Mouse (Mus musculus) urinary bladder, postnatal 10 days (tissue): ENCODE measurements around the gene Rptor.

Experiments used
- DNase-seq: peaks from one replicate; pipeline ENCODE4 v3.0.0; 2022; ENCODE audit warnings: low spot score

Gene Rptor

DNA sequence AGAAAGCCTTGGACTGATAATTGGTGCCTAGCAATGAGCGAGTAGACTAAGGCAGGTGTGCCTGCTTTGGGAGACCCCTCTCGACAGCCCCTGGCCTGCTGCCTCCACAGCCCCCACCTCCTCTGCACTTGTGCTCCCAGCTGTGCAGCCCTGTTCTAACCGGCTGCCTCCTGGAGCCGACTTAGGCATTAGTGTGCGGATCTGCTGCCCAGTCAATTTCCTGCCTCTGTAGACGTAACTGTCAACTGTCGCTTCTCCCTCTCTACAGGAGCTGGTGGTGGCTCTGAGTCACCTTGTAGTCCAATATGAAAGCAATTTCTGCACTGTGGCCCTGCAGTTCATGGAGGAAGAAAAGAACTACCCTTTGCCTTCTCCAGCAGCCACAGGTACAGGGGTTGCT, 253.3 kb downstream of the Rptor start:
- no peak for DNase-seq

DNA sequence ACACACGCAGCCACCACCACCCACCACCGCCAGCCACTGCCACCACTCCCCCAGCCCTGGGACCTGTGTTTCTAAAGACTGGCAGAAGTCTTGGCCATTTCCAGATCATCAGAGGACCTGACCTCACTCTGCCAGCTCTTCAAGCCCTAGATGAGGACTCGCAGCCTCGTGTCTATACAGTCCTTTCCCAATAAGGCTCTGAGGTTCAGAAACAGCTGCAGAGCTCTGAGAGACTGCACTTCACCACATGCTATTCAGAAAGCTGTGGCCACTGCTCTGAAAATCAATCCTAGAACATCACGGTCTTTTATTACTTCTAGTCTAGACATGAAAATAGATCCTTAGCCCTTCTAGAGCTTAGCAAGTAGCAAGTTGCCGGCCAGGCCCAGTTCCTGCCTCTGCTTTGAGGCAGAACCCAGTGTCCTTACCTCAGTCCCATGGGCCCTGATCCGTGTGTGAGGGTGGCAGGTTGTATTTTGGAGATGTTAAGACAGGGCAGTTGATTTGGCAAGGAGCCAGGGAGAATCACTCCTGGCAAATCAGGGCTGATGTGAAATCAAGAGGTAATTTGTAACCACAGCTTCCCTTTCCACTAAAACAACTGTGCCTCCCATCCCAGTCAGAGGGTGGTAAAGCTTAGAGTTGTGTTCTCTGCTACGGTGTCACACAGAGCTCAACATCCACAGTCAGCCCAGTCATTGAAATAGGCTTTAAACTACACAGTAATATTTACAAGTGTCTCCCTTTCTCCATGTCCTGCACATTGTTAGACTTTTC, 260.0 kb downstream of the Rptor start:
- DNase-seq: no peak

DNA sequence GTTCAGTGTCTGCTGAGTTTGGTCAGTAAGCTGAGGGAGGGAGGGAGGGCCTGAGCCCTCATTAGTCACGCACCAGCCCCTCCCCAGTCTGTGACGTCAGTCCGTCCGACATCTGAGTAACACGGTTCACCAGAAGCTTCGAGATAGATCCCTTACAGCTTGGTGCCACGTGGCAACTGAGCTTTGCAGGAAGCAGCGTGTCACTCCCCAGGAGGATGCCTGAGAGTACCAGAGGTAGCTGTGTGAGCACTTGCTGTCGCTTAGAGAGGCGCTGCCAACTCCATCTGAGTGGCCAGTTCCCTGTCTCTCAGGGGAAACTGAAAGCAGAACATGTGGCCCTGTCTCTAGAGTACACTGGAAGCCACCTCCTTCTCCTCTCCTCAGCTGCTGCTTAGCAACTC, 260.7 kb downstream of the Rptor start:
- no peak for DNase-seq

DNA sequence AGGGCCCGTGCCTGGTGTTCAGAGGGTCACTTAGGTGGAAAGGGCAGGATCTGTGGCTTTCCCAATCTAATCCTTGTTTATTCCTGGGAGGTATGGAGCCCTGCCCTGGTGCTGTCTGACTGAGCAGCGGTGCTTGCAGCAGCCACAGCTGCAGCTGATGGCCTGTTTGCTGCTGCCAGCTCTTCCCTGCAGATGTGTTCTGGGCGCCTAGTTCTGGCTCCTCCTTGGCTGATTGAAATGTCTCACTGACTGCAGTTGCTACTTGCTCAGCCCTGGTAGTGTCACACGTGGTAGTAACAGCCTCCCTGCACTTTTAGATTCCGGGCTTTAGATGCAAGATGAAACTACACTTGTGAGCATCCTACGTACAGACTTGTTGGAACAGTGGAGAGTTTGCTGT, 264.1 kb downstream of the Rptor start:
- DNase-seq: no peak

DNA sequence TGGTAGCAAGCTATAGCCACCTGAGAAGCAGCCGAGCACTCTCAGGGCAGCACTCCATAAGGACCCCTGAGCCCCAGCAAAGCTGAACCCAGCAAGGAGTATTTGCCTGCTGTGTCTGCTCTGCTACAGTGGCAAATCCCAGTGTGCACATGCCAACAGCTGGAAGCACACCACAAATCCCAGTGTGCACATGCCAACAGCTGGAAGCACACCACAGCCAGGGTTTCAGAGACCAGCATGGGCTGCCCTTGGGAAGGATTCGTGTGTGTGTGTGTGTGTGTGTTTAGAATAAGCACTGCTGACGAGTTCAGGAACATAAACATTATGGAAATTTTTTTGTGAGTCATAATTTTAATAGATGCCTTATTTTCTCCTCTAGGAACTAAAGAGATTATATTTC, 265.4 kb downstream of the Rptor start:
- DNase-seq: no peak

DNA sequence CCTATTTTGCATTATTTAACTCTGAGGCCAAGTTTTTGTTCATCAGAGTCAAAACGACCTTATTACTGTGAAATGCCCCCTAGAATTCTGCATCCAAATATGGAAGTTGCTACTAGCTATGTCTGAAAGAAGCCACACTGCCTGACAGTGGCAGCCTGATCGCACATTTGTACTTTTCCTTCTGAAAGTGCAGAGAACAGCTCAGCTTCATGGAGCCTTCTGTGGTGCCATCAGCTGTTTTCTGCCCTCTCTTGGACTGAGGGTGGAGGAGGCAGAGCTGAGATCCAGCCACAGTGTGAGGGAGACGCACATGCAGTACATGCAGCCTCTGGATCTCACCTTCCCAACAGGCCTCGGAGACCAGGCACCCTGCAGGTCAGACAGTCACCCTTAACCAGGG, 265.9 kb downstream of the Rptor start:
- DNase-seq: no peak

DNA sequence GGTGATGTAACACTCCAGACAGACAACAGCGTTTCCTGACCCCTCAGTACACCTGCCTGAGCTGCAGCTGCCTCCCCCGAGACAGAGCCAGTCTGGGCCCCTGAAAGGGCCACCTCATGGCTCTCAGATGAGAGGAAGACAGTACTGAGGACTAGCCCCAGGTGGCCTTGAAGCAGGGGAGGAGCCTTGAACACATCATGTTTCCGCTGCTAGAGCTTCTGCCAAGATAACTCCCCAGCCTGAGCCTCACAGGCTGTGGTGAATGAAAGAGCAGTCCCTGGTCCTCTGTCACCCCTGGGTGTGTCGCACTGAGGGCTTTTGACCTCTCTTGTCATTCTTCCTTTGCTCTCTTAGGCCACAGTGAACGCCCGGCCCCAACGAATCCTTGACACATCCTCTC, 268.4 kb downstream of the Rptor start:
- no peak for DNase-seq

DNA sequence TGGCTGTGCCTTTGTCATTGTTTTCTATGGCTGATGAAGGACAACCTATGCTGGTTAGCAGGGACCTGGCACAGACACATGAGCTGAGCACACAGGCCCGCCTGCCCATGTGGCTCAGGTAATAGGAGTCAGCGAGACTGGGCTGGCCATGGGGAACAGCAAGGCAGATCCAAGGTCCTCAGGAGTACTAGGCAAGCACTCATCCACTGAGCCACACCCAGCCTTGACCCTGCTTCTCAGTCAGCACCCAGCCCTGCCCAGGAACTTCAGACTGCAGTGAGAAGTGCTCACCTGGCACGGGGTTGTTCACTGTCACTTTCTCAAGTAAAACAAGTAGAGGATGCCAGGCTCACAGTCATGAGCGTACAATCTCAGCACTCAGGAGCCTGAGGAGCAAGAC, 270.9 kb downstream of the Rptor start:
- no peak for DNase-seq

DNA sequence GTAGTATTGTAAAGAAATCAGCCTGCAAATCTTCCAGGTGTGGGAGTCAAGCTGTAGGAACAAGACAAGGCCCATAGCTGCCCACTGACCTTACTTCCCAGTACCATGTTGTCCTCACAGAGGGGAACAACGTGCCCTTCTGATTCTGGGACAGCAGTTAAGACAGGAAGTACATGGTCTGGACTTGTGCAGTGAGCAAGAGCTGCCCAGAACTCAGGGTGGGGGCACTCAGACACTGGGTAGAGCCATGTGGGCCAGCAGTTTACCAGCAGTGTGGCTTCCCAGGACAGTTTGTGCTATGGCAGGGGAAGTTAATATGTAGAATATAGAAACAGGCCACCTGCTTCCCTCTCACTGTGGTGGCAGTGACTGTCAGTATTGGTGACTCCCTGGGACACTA, 272.1 kb downstream of the Rptor start:
- DNase-seq: no peak

DNA sequence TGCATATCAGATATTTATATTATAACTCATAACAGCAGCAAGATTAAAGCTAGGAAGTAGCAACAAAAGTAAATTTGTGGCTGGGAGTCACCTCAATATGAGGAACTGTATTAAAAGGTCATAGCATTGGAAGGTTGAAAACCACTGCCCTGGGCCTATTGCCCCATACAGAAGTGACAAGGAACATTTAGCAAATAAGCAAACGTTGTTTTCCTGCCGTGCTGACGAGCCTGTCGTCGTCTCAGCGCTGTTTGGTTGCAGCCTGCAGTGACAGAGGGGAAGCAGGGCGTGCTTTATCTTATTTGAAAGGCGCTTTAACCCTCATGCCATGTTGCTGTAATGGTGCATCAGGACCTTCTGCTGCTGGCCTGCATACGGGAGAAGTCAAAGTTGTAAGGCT, 273.0 kb downstream of the Rptor start:
- no peak for DNase-seq

DNA sequence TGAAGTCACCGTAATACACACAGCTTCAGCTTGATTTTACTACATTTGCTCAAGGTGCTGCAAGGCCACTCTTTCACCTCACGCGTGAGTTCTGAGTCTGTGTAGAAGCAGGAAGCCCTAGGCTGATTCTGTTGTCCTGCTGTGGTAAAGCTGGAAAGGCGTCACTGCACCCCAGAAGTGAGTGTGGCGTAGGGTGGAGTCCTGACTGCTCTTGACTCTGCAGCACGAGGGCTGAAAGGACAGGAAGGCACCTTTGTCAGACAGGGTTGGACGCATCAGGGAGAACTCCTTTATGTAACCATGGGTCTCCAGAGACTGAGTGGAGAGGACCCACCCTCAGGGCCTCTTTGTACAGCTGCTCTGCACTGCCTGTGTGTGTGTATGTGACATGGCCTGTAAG, 274.4 kb downstream of the Rptor start:
- no peak for DNase-seq

DNA sequence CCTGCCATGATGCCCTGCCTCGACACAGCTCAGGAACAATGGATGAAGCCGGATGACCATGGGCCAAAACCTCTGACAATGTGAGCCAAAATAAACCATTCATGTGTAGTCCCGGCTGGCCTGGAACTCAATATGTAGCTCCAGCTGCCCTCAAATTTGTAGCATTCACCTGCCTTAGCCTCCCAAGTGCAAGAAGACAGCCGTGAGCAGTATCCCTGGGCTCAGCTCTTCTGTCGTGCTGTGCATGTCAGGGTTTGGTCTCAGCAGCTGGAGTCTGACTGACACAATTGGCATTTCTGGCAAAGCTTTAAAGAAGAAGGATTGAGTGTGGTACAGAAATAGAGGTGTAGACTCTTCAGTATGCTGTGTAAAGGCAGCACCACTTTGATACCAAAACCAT, 276.9 kb downstream of the Rptor start:
- no peak for DNase-seq

DNA sequence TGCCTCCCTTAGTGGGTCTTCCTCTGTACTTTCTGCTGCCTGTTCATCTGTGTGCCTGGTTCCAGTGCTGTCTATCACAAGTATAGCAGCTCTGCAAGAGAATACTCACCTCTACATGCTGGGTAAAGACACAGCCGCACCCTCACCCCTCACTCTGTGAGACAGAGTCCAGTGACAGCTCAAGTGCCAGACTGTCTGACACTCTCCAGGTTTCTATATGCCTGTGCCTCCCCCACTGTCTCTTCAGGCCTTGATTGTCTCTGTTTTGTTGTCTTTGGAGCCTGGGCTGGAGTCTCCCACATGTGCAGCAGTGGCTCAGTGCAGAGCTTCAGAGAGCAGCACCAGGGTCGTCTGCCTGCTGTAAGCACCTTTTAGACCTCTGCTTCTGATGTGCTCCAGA, 280.9 kb downstream of the Rptor start:
- DNase-seq: no peak

DNA sequence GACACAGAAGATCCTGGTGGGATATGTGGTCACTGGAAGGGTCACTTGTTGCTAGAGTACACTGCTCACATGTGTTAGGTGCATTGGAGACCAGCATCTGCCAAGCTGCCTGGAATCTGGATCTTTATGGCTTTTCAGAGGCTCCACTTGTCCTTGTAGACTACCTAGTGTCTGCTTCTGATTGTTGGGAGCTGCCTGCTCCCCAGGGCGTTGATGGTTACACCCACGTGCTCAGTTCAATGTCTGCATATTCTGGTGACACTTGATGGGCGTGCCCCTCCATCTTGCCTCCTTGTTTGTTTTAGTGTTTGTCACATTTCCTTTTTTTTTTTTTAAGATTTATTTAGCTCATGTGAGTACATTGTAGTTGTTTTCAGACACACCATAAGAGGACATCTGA, 287.3 kb downstream of the Rptor start:
- no peak for DNase-seq

DNA sequence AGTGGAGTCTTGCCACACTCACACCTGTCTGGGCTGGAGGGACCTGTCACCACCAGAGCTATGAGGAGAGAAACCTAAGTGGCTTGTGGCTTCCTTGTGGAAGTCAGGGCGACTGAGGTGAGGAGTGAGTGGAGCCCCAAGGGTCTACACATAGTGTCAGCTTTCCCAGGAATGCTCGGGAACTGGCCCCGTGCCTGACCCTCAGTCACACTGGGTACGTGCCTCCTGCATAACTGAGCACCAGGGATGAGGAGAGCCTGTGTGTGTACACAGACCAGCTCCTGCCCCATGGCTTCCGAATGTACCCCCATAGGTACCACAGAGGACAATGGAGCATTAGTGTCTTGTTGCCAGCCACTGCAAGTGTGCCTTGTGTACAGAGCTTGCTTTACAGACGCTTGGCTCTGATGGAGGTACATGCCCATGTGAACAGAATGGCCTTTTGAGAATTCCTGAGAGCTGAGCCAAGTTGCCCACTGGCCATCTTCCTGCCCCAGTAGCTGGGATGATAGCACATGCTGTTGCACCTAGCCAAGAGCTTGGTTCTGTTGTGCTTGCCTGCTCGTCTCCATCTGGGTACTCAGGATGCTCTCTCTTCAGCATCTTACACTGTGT, 289.0 kb downstream of the Rptor start:
- DNase-seq: no peak

DNA sequence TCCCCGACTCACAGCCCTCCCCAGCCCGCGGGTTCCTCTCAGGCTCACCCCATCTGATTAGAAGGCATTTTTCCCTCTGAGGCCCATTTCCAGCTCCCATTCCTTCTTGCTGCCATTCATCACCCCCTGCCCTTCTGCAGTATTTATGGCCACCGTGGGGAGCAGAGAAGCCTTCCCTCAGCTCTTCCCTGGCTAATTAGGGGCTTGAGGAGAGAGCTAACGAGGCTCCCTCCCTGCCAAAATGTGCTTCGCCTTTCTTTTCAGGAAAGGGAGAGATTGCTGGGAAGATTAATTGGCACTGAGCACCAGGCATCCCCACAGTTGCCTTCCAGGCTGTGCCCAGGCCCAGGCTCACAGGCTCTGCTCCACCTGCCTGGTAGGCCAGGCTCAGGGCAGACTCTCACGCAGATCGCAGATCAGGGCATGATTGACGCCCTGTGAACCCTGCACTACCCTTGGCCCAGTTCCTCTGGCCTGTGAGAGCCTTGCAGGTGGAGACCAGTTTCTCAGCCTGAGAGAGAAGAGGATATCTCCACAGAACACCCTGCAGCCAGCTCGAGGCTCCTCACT, 291.0 kb downstream of the Rptor start:
- no peak for DNase-seq

DNA sequence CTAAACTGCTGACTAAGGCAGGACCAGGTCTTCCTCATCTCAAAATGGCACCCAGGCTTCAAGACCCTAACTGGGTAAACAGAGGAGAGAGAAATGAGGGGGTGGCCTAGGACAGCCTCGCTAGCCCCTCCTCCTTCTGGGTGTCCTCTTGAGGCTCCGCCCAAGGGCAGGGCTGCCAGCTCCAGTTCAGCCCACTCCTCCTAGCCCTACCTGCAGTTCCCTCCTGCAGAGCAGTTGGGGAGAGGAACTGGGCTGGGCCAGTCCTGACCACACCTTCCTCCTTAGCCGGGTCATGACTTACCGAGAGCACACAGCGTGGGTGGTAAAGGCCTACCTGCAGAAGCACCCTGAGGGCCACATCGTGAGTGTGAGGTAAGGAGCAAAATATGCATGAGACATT, 291.9 kb downstream of the Rptor start:
- DNase-seq: no peak

DNA sequence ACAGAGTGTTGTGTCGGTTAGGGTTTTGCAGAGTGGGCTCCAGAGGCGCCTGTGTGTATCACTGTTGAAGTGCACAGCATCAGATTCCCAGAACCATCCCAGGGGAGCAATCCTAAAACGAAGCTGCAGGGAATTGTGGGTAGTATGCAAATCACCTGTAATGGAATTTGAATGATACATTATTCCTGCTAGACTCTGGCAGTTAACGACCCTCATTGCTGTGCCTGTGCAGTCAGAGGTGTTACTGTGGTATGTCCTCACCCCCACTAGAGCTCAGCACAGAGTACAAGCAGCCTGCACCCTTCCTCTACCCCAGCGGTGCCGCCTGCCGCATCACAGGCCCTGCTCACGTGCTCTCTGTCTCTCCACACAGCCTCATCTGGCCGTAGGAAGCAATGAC, 294.3 kb downstream of the Rptor start:
- no peak for DNase-seq

DNA sequence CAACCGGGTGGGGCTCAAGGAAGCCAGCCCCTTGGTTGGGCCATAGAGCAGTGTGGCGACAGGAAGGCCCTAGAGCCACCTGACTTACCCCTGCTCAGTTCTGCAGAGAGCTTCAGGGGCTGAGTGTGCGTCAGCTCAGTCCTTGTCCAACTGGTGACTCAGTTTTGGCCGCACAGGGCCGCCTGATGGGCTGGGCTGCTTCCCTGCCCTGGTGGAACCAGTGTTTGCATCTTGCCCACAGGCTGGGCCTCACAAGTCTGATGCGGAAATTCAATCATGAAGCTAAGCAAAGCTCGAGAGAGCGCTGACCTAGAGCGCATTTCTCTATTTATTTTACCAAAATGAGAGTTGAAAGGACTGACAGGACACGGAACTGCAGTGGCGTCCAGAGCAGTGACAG, 296.3 kb downstream of the Rptor start:
- DNase-seq: no peak

DNA sequence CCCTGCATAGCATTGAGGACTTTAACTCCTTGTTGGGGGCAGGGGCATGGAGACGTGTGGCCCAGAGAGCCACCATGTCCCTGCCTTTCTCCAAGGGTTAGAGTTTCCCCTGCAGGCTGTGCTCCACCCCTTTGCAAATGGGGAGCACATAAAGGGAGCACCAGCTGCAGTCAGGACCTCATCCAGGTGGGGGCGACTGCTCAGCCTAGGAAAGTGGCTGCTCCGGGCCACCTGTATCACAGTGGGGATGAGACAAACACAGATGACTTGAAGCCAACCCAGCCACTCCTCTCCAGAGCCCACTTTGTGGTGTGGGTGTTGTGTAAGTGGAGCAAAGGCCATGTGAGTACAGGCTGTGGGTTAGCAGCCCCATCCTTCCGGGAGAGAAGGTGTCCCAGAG, 298.5 kb downstream of the Rptor start:
- no peak for DNase-seq

DNA sequence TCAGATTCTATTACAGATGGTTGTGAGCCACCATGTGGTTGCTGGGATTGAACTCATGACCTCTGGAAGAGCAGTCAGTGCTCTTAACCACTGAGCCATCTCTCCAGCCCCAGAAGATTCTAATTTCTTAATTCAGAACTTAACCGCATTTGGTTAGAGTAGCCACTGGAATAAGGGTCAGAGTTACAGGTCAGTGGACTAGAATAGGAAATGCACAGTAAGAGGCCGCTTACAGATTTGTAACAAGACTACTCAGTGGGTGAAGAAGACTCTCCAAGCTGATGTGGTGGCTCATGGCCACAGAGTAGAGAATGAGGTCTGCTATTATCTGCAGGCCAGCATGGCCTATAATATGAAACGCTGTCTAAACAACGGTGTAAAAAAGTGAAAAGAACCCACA, 300.2 kb downstream of the Rptor start:
- no peak for DNase-seq

DNA sequence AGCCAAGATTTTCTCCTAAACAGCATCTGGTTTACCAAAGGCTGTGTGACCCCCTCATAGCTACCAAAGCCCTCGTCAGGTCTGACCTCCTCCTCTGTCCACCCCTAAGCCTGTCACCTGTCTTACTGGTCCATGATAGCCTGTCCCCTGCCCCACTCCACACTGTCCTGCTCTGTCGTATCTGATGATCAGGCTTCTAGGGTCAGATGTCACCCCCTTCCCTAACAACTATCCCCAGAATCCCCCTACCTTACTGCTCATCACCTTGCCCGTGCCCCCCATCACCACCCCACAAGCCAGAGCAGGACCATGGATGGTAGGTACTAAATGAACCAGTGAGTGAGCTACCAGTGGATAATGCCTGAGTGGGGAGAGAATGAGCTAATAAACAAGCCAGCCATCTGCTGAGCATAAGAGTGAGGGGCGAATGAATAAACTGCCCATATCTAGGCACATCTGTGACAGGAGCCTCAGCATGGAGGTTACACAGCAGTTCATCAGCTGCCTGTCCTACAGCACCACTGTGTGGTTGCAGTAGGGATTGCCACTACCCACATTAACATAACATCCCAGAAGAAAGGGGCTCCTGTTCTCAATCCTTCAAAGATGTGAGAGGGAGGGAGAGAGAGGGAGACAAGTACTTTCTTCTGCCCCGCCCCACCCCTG, 302.0 kb downstream of the Rptor start:
- DNase-seq: no peak

DNA sequence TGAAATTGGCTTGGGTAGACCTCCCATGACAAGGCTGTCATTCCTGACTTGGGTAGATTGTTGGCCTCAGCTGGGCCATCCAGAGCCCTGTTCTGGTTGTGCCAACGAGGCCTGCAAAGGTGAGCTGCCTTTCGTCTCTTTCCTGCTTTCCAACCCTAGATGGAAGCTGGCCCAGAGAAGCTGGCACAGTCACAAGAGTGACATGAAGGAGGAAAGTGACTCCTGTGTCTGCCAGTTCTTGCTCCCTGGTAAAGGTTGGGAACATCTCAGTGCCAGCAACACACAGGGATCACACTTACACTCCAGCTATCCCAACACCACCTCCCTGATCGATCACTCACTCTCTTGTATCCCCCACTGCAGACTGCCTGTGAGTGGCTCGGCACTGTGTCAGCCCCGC, 303.1 kb downstream of the Rptor start:
- DNase-seq: no peak
